Mouse (Mus musculus): Measurements from ENCODE around the gene Trim25. TPM values are rescaled to one million over a fixed set of nuclear protein-coding genes. Genes with fewer than 3 reads are reported as not detected.
"Not testable (repeated sequence)": the region's sequence is repeated elsewhere in the genome, so short reads cannot be mapped to it uniquely, and the experiment has no call there.

The Trim25 gene
- total RNA-seq, 1 experiment from 2014 or later: 115 TPM

GRCm38 (mm10) chr11:89024181-89024881 lies 25.2 kb downstream of the Trim25 start:
- peak; percentile 95 for DNase-seq

- no peak for DNase-seq
These were observed 26.4 kb downstream of the Trim25 start for GRCm38 (mm10) chr11:89025603-89026002.

GRCm38 (mm10) chr11:89026117-89026516 lies 26.9 kb downstream of the Trim25 start:
- peak; percentile 40 for DNase-seq

- no peak for DNase-seq
These were observed 28.8 kb downstream of the Trim25 start for GRCm38 (mm10) chr11:89027955-89028361.

GRCm38 (mm10) chr11:89028871-89029405 lies 29.8 kb downstream of the Trim25 start:
- DNase-seq: peak; percentile 41

- no peak for DNase-seq
These were observed 31.4 kb downstream of the Trim25 start for GRCm38 (mm10) chr11:89030552-89030951.

GRCm38 (mm10) chr11:89031189-89031588 lies 32.0 kb downstream of the Trim25 start:
- no peak for DNase-seq

- no peak for DNase-seq
These were observed 35.4 kb downstream of the Trim25 start for GRCm38 (mm10) chr11:89034592-89034991.

GRCm38 (mm10) chr11:89035552-89035951 lies 36.4 kb downstream of the Trim25 start:
- DNase-seq: no peak

- DNase-seq: no peak
These were observed 39.3 kb downstream of the Trim25 start for GRCm38 (mm10) chr11:89038496-89038895.

- DNase-seq: peak; percentile 81
These were observed 40.1 kb downstream of the Trim25 start for GRCm38 (mm10) chr11:89039325-89039724.

GRCm38 (mm10) chr11:89041073-89041472 lies 41.9 kb downstream of the Trim25 start:
- DNase-seq: not testable (repeated sequence)

- DNase-seq: no peak
These were observed 43.9 kb downstream of the Trim25 start for GRCm38 (mm10) chr11:89043046-89043445.

GRCm38 (mm10) chr11:89045501-89045900 lies 46.3 kb downstream of the Trim25 start:
- not testable (repeated sequence) for DNase-seq

GRCm38 (mm10) chr11:89046021-89046420 lies 46.8 kb downstream of the Trim25 start:
- no peak for DNase-seq

- DNase-seq: no peak
These were observed 52.6 kb downstream of the Trim25 start for GRCm38 (mm10) chr11:89051767-89052166.

GRCm38 (mm10) chr11:89055931-89056690 lies 56.9 kb downstream of the Trim25 start:
- DNase-seq: no peak

- peak; percentile 52 for DNase-seq
These were observed 59.5 kb downstream of the Trim25 start for GRCm38 (mm10) chr11:89058515-89059270.

- peak; percentile 56 for DNase-seq
These were observed 60.8 kb downstream of the Trim25 start for GRCm38 (mm10) chr11:89059919-89060422.

- DNase-seq: peak; percentile 96
These were observed 61.4 kb downstream of the Trim25 start for GRCm38 (mm10) chr11:89060423-89061089.

- no peak for DNase-seq
These were observed 62.2 kb downstream of the Trim25 start for GRCm38 (mm10) chr11:89061362-89061761.

- no peak for DNase-seq
These were observed 65.1 kb downstream of the Trim25 start for GRCm38 (mm10) chr11:89064312-89064711.
